Mouse (Mus musculus) ES-E14 (cell line): ENCODE data around the gene Il20rb. TPM values are rescaled to one million over a fixed set of nuclear protein-coding genes. Genes with fewer than 3 reads are reported as not detected.

Experiments
- DNase-seq: peaks from one replicate; pipeline ENCODE4 v3.0.0-alpha.2; 2013; ENCODE audit warnings: low read depth, low spot score
- H3K27ac ChIP-seq: 2 replicates; pipeline ENCODE4 v1.5.1; 2012; ENCODE audit warnings: low read depth, mild to moderate bottlenecking, low read length, moderate library complexity, mixed read lengths; ENCODE audit not compliant: poor library complexity, insufficient read depth, severe bottlenecking
- H3K36me3 ChIP-seq: 2 replicates; pipeline ENCODE4 v1.6.1; 2012; ENCODE audit warnings: mild to moderate bottlenecking, low read length, moderate library complexity, mixed read lengths; ENCODE audit not compliant: control insufficient read depth, poor library complexity, insufficient read depth, severe bottlenecking
- H3K4me1 ChIP-seq, 2 experiments: fragments of 150-350 bp in 1 of 2; sonication (generic) in 1 of 2; 2 replicates each; pipeline ENCODE4 v1.6.1; 2012; ENCODE audit warnings: low read length in 2 of 2, mild to moderate bottlenecking in 1 of 2, mixed read lengths in 1 of 2; ENCODE audit not compliant: control insufficient read depth in 2 of 2, insufficient read depth in 2 of 2, poor library complexity in 1 of 2
- H3K4me3 ChIP-seq, 2 experiments: fragments of 150-350 bp in 1 of 2; sonication (generic) in 1 of 2; 2 replicates each; pipeline ENCODE4 v1.5.1; 2012; ENCODE audit warnings: low read length in 2 of 2, low read depth in 1 of 2, mild to moderate bottlenecking in 1 of 2, mixed read lengths in 1 of 2; ENCODE audit not compliant: insufficient read depth in 1 of 2, poor library complexity in 1 of 2, severe bottlenecking in 1 of 2
- H3K9ac ChIP-seq: 2 replicates; pipeline ENCODE4 v1.6.1; 2012; ENCODE audit warnings: low read depth, mild to moderate bottlenecking, low read length, mixed read lengths; ENCODE audit not compliant: poor library complexity, insufficient read depth, severe bottlenecking
- H3K9me3 ChIP-seq: fragments of 150-350 bp; sonication (generic); 2 replicates; pipeline ENCODE4 v1.6.1; 2012; ENCODE audit warnings: low read depth, mild to moderate bottlenecking, low read length; ENCODE audit not compliant: control insufficient read depth, insufficient read depth
- CHD2 ChIP-seq: IDR thresholded peaks from 2 replicates; pipeline ENCODE4 v1.6.1; 2014; ENCODE audit warnings: mild to moderate bottlenecking, low read depth, low read length, inconsistent platforms
- HCFC1 ChIP-seq: IDR thresholded peaks from 2 replicates; pipeline ENCODE4 v1.6.1; 2012; ENCODE audit warnings: low read length, inconsistent platforms, borderline replicate concordance; ENCODE audit not compliant: insufficient read depth
- MAFK ChIP-seq: IDR thresholded peaks from 2 replicates; pipeline ENCODE4 v1.6.1; 2014; ENCODE audit warnings: mild to moderate bottlenecking, low read depth, low read length, inconsistent platforms; ENCODE audit not compliant: insufficient read depth
- ZC3H11A ChIP-seq: IDR thresholded peaks from 2 replicates; pipeline ENCODE4 v1.6.1; 2012; ENCODE audit warnings: low read depth, mild to moderate bottlenecking, inconsistent platforms, low read length, borderline replicate concordance
- ZNF384 ChIP-seq: IDR thresholded peaks from 2 replicates; pipeline ENCODE4 v1.6.1; 2012; ENCODE audit warnings: low read depth, low read length, inconsistent platforms
- in situ Hi-C, 2 experiments: fragments of 600-800 bp; cut with MboI; formaldehyde crosslinking; loops; one replicate each; pipeline ENCODE4 v1.15.1; 2025; ENCODE audit warnings: low sequenced_read_pairs in 2 of 2, inconsistent platforms in 1 of 2; ENCODE audit not compliant: unreplicated experiment in 2 of 2
- total RNA-seq: library from RNA; depleted of rRNA; stranded (reverse); fragments of 300-350 nt; gene quantifications from 2 replicates; pipeline ENCODE4 v1.2.3, GENCODE M21; 2012

The Il20rb gene
- total RNA-seq, 1 experiment: 3.7 TPM

- Histone ChIP-seq H3K36me3 (no peaks in the 10 kb centered on the region), H3K9ac (no peak overlapping the region), H3K27ac (no peak overlapping the region), H3K9me3 (no peaks in the 10 kb centered on the region), H3K4me3 (no peak overlapping the region), H3K4me1 (no peaks in the 10 kb centered on the region; a peak in 1 of 4 replicates)
- no peak for TF ChIP-seq MAFK
- in situ Hi-C loops: loop anchor here in 1 of 2 experiments (25.0 kb wide), 1 partner anchor 439 kb away; no protein-coding TSS in a partner anchor
- DNase-seq: no peak
Measured at GRCm38 (mm10) chr9:100472931-100473330, 13.7 kb downstream of the Il20rb start.

DNA sequence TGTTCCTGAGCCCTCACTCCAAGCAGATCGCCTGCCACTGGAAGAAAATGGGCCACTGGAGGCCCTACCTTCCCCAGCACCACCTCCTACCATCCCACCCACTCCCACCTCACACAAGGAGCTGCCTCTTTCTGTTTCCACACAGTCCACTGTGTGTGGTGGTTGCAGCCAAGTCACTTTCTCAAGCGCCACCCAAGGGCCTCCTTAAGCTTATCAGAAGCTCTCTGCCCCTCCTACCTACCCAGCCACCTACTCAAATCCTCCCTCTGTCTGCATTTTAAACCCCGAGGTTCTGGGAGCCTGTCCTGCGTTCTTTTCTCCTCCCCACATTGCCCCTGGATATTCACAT lies 15.0 kb downstream of the Il20rb start:
- no peaks in the 10 kb centered on the region for H3K36me3 ChIP-seq

GRCm38 (mm10) chr9:100470936-100471604 lies 15.5 kb downstream of the Il20rb start:
- Histone ChIP-seq H3K4me3 (no peak overlapping the region), H3K9ac (no peak overlapping the region), H3K4me1 (no peaks in the 10 kb centered on the region; a peak in 1 of 4 replicates), H3K36me3 (no peaks in the 10 kb centered on the region; the same call in 1 of the 2 replicates), H3K9me3 (no peaks in the 10 kb centered on the region), H3K27ac (no peak overlapping the region)
- TF ChIP-seq MAFK: no peak
- no peak for TF ChIP-seq ZC3H11A
- no peak for TF ChIP-seq HCFC1
- TF ChIP-seq ZNF384: no peak
- no peak for TF ChIP-seq CHD2
- in situ Hi-C loops: loop anchor here in 1 of 2 experiments (25.0 kb wide), 1 partner anchor 441 kb away; no protein-coding TSS in a partner anchor
- DNase-seq: no peak

More for the DNA sequence above, 15.0 kb downstream of the Il20rb start:
- no peaks in the 10 kb centered on the region for H3K9me3 ChIP-seq
- TF ChIP-seq ZNF384 (no peak), ZC3H11A (no peak), HCFC1 (no peak), MAFK (no peak)
- no peaks in the 10 kb centered on the region; a peak in 1 of 4 replicates for H3K4me1 ChIP-seq
- H3K27ac ChIP-seq: no peak overlapping the region
- no peak overlapping the region for H3K9ac ChIP-seq
- in situ Hi-C loops: loop anchor here in 1 of 2 experiments (25.0 kb wide), 1 partner anchor 441 kb away; no protein-coding TSS in a partner anchor
- H3K4me3 ChIP-seq: no peak overlapping the region
- no peak for DNase-seq

DNA sequence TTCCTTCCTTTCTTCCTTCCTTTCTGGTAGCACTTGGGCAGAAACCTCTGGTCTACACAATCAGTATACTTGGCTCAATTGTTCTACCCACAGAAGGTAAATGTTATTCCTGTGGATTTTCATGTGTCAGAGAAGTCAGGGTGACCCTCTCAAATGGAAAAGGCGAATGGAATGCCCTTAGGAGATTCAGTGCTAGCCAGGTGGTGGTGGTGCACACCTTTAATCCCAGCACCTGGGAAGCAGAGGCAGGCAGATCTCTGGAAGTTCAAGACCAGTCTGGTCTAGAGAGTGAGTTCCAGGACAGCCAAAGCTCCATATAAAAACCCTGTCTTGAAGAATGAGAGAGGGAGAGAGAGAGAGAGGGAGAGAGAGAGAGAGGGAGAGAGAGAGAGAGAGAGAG lies 16.4 kb downstream of the Il20rb start:
- DNase-seq: no peak
- no peaks in the 10 kb centered on the region for H3K9me3 ChIP-seq
- no peak overlapping the region for H3K4me3 ChIP-seq
- no peak for TF ChIP-seq MAFK
- no peak for TF ChIP-seq CHD2
- TF ChIP-seq ZNF384: no peak
- no peak for TF ChIP-seq ZC3H11A
- no peak for TF ChIP-seq HCFC1
- in situ Hi-C loops: loop anchor here in 1 of 2 experiments (25.0 kb wide), 1 partner anchor 442 kb away; no protein-coding TSS in a partner anchor
- H3K36me3 ChIP-seq: no peaks in the 10 kb centered on the region; the same call in 1 of the 2 replicates
- no peaks in the 10 kb centered on the region; a peak in 1 of 4 replicates for H3K4me1 ChIP-seq
- H3K9ac ChIP-seq: no peak overlapping the region
- H3K27ac ChIP-seq: no peak overlapping the region

- no peaks in the 10 kb centered on the region; the same call in 1 of the 2 replicates for H3K36me3 ChIP-seq
- no peaks in the 10 kb centered on the region; a peak in 1 of 4 replicates for H3K4me1 ChIP-seq
- H3K27ac ChIP-seq: no peak overlapping the region
- DNase-seq: no peak
- no peak overlapping the region for H3K4me3 ChIP-seq
- no peaks in the 10 kb centered on the region for H3K9me3 ChIP-seq
- no peak overlapping the region for H3K9ac ChIP-seq
- TF ChIP-seq HCFC1: no peak
- no peak for TF ChIP-seq ZC3H11A
- no peak for TF ChIP-seq MAFK
- no peak for TF ChIP-seq ZNF384
- no peak for TF ChIP-seq CHD2
- in situ Hi-C loops: loop anchor here in 1 of 2 experiments (25.0 kb wide), 1 partner anchor 443 kb away; no protein-coding TSS in a partner anchor
Measured at GRCm38 (mm10) chr9:100469681-100470080, 16.9 kb downstream of the Il20rb start.
